In genomic region chr11:64836771-64837170, GRCm38 (mm10) we compare ENCODE assay signal across 15 mouse cellular contexts.
"Had no signal": no experiment of that assay in that cellular context is flagged by ENCODE, and none has a peak within 500 bp of the region (broad histone marks: within the 10 kb centered on the region; RNA-seq: fewer than 3 reads in every experiment).

No protein-coding gene starts in this region.

- H3K4me3 ChIP-seq: hindbrain, embryonic 13.5 days; limb, embryonic 13.5 days; midbrain, embryonic 13.5 days; neural tube, embryonic 13.5 days; stomach, embryonic 15.5 days had no signal

- ATAC-seq: hindbrain, postnatal 0 days; lung, postnatal 0 days; midbrain, embryonic 13.5 days had no signal

- H3K36me3 ChIP-seq: hindbrain, embryonic 13.5 days; limb, embryonic 13.5 days; midbrain, embryonic 13.5 days; neural tube, embryonic 13.5 days; stomach, embryonic 15.5 days had no signal

- H3K4me2 ChIP-seq: hindbrain, embryonic 13.5 days; limb, embryonic 13.5 days; midbrain, embryonic 13.5 days; neural tube, embryonic 13.5 days; stomach, embryonic 15.5 days had no signal

- DNase-seq: kidney, adult 11 months; kidney, adult 9 months; kidney, postnatal 36 days; layer of hippocampus, adult 9-11 months; left cerebral cortex, postnatal 4 days; right cerebral cortex, postnatal 14 days; thymus, postnatal 36 days had no signal

- H3K9me3 ChIP-seq: hindbrain, embryonic 13.5 days; limb, embryonic 13.5 days; midbrain, embryonic 13.5 days; neural tube, embryonic 13.5 days; stomach, embryonic 15.5 days had no signal

- H3K4me1 ChIP-seq: stomach, embryonic 15.5 days had no signal

- H3K27me3 ChIP-seq: hindbrain, embryonic 13.5 days; midbrain, embryonic 13.5 days; stomach, embryonic 15.5 days had no signal

- H3K27ac ChIP-seq: hindbrain, embryonic 13.5 days; hindbrain, postnatal 0 days; kidney, postnatal 0 days; limb, embryonic 13.5 days; midbrain, embryonic 13.5 days; neural tube, embryonic 13.5 days; stomach, embryonic 15.5 days had no signal

- H3K9ac ChIP-seq: hindbrain, embryonic 13.5 days; limb, embryonic 13.5 days; midbrain, embryonic 13.5 days; neural tube, embryonic 13.5 days; stomach, embryonic 15.5 days had no signal
